Mouse (Mus musculus) forebrain, embryonic 12.5 days (tissue): ENCODE data around the gene Mmp15. TPM values are rescaled to one million over a fixed set of nuclear protein-coding genes. Genes with fewer than 3 reads are reported as not detected.
"Not testable (repeated sequence)": the region's sequence is repeated elsewhere in the genome, so short reads cannot be mapped to it uniquely, and the experiment has no call there.

Experiments used
- ATAC-seq: fragments of 200-750 bp; cut with Nextera tagmentation; 2 replicates; pipeline ENCODE4 v1.8.0; 2017; ENCODE audit warnings: moderate TSS enrichment; ENCODE audit not compliant: low FRiP score
- H3K27ac ChIP-seq: fragments of 300-500 bp; sonication (generic); 2 replicates; pipeline ENCODE4 v1.5.1; 2016; ENCODE audit warnings: mild to moderate bottlenecking
- H3K27me3 ChIP-seq: fragments of 300-500 bp; sonication (generic); 2 replicates; pipeline ENCODE4 v1.6.1; 2016; ENCODE audit warnings: mild to moderate bottlenecking
- H3K36me3 ChIP-seq: fragments of 300-500 bp; sonication (generic); replicated peaks from 2 replicates; pipeline ENCODE4 v1.6.1; 2016; ENCODE audit warnings: mild to moderate bottlenecking
- H3K4me1 ChIP-seq: fragments of 300-500 bp; sonication (generic); 2 replicates; pipeline ENCODE4 v1.6.1; 2016
- H3K4me2 ChIP-seq: fragments of 300-500 bp; sonication (generic); 2 replicates; pipeline ENCODE4 v1.6.1; 2016; ENCODE audit warnings: mild to moderate bottlenecking, moderate library complexity
- H3K4me3 ChIP-seq: fragments of 300-500 bp; sonication (generic); replicated peaks from 2 replicates; pipeline ENCODE4 v1.5.1; 2016; ENCODE audit warnings: mild to moderate bottlenecking
- H3K9ac ChIP-seq: fragments of 300-500 bp; sonication (generic); 2 replicates; pipeline ENCODE4 v1.6.1; 2016; ENCODE audit warnings: mild to moderate bottlenecking
- H3K9me3 ChIP-seq: fragments of 300-500 bp; sonication (generic); 2 replicates; pipeline ENCODE4 v1.6.1; 2016
- WGBS: fragments of 180-500 bp; shearing (Covaris S2); methylation state at CpG from one replicate; pipeline ENCODE4 v1.1.7; 2016; 5-methylcytosine and 5-hydroxymethylcytosine counted together
- polyA plus RNA-seq: library from polyadenylated mRNA; unstranded; fragments of >200 nt; fragmentation: Nextera tagmentation; extraction: Ambion mirVana; gene quantifications from 2 replicates; pipeline ENCODE4 v1.2.1, GENCODE M21; 2016

Gene Mmp15
- polyA plus RNA-seq, 1 experiment from 2014 or later = 22.8 TPM

- H3K4me3 ChIP-seq = no peak overlapping the region
- no peaks in the 10 kb centered on the region; the same call in 1 of the 2 replicates for H3K4me1 ChIP-seq
- H3K27me3 ChIP-seq = no peaks in the 10 kb centered on the region
- no peak overlapping the region for H3K9ac ChIP-seq
- H3K36me3 ChIP-seq = peaks cover 67% of the 10 kb centered on the region
- no peaks in the 10 kb centered on the region for H3K9me3 ChIP-seq
- H3K4me2 ChIP-seq = no peak overlapping the region
- no peak overlapping the region for H3K27ac ChIP-seq
- 55% methylated on average over 20 of the region's 20 CpGs for WGBS
- ATAC-seq = no peak
These were observed 17.7 kb downstream of the Mmp15 start for GRCm38 (mm10) chr8:95369581-95370326.

GRCm38 (mm10) chr8:95373389-95374002, 21.4 kb downstream of the Mmp15 start:
- H3K36me3 ChIP-seq = peaks cover 51% of the 10 kb centered on the region
- H3K4me1 ChIP-seq = no peaks in the 10 kb centered on the region; the same call in 1 of the 2 replicates
- ATAC-seq = no peak
- no peaks in the 10 kb centered on the region for H3K9me3 ChIP-seq
- no peaks in the 10 kb centered on the region for H3K27me3 ChIP-seq
- no peak overlapping the region for H3K27ac ChIP-seq
- WGBS = 85% methylated on average over 12 of the region's 12 CpGs
- no peak overlapping the region for H3K4me2 ChIP-seq
- no peak overlapping the region for H3K4me3 ChIP-seq
- H3K9ac ChIP-seq = no peak overlapping the region

GRCm38 (mm10) chr8:95374429-95374828, 22.4 kb downstream of the Mmp15 start:
- 86% methylated on average over 3 of the region's 3 CpGs for WGBS

GRCm38 (mm10) chr8:95375374-95375930, 23.4 kb downstream of the Mmp15 start:
- no peaks in the 10 kb centered on the region for H3K9me3 ChIP-seq
- no peak overlapping the region for H3K9ac ChIP-seq
- H3K4me2 ChIP-seq = no peak overlapping the region
- H3K27me3 ChIP-seq = no peaks in the 10 kb centered on the region
- H3K36me3 ChIP-seq = peaks cover 32% of the 10 kb centered on the region
- WGBS = 84% methylated on average over 7 of the region's 7 CpGs
- H3K27ac ChIP-seq = no peak overlapping the region
- no peaks in the 10 kb centered on the region for H3K4me1 ChIP-seq
- H3K4me3 ChIP-seq = no peak overlapping the region
- no peak for ATAC-seq

More at GRCm38 (mm10) chr8:95374429-95374828, 22.4 kb downstream of the Mmp15 start:
- no peaks in the 10 kb centered on the region for H3K27me3 ChIP-seq
- no peak overlapping the region for H3K27ac ChIP-seq
- H3K4me1 ChIP-seq = no peaks in the 10 kb centered on the region; the same call in 1 of the 2 replicates
- no peak for ATAC-seq
- H3K4me3 ChIP-seq = no peak overlapping the region
- no peak overlapping the region for H3K9ac ChIP-seq
- H3K9me3 ChIP-seq = no peaks in the 10 kb centered on the region
- no peak overlapping the region for H3K4me2 ChIP-seq
- H3K36me3 ChIP-seq = peaks cover 42% of the 10 kb centered on the region

- peaks cover 23% of the 10 kb centered on the region for H3K36me3 ChIP-seq
- no peaks in the 10 kb centered on the region for H3K9me3 ChIP-seq
- no peak overlapping the region for H3K27ac ChIP-seq
- ATAC-seq = no peak
- H3K4me2 ChIP-seq = no peak overlapping the region
- H3K4me1 ChIP-seq = no peaks in the 10 kb centered on the region
- WGBS = 87% methylated on average over 12 of the region's 12 CpGs
- H3K9ac ChIP-seq = no peak overlapping the region
- no peak overlapping the region for H3K4me3 ChIP-seq
- H3K27me3 ChIP-seq = no peaks in the 10 kb centered on the region
These were observed 24.4 kb downstream of the Mmp15 start for GRCm38 (mm10) chr8:95376309-95376999.

GRCm38 (mm10) chr8:95377101-95377500, 25.0 kb downstream of the Mmp15 start:
- Histone ChIP-seq H3K4me1 (no peaks in the 10 kb centered on the region), H3K36me3 (peaks cover 16% of the 10 kb centered on the region)
- 81% methylated on average over 4 of the region's 4 CpGs for WGBS

GRCm38 (mm10) chr8:95377863-95378291, 25.8 kb downstream of the Mmp15 start:
- H3K4me2 ChIP-seq = no peak overlapping the region
- WGBS = 73% methylated on average over 7 of the region's 7 CpGs
- H3K27me3 ChIP-seq = no peaks in the 10 kb centered on the region
- no peak overlapping the region for H3K9ac ChIP-seq
- ATAC-seq = no peak
- H3K36me3 ChIP-seq = peaks cover 9% of the 10 kb centered on the region
- no peaks in the 10 kb centered on the region for H3K4me1 ChIP-seq
- H3K4me3 ChIP-seq = no peak overlapping the region
- no peaks in the 10 kb centered on the region for H3K9me3 ChIP-seq
- no peak overlapping the region for H3K27ac ChIP-seq

More at GRCm38 (mm10) chr8:95377101-95377500, 25.0 kb downstream of the Mmp15 start:
- H3K4me3 ChIP-seq = no peak overlapping the region
- no peaks in the 10 kb centered on the region for H3K27me3 ChIP-seq
- no peak for ATAC-seq
- no peak overlapping the region for H3K4me2 ChIP-seq
- H3K9ac ChIP-seq = no peak overlapping the region
- H3K9me3 ChIP-seq = no peaks in the 10 kb centered on the region
- H3K27ac ChIP-seq = no peak overlapping the region

GRCm38 (mm10) chr8:95378928-95379327, 26.9 kb downstream of the Mmp15 start:
- 97% methylated on average over 11 of the region's 11 CpGs for WGBS
- H3K9me3 ChIP-seq = not testable (repeated sequence)

GRCm38 (mm10) chr8:95380953-95381352, 28.9 kb downstream of the Mmp15 start:
- no peak overlapping the region for H3K4me3 ChIP-seq
- H3K4me1 ChIP-seq = no peaks in the 10 kb centered on the region
- ATAC-seq = no peak
- H3K27me3 ChIP-seq = no peaks in the 10 kb centered on the region
- no peak overlapping the region for H3K9ac ChIP-seq
- H3K4me2 ChIP-seq = no peak overlapping the region
- H3K9me3 ChIP-seq = 0 out of 2 replicates have a peak, but pooled peaks cover 3% of the 10 kb centered on the region
- no peaks in the 10 kb centered on the region for H3K36me3 ChIP-seq
- no peak overlapping the region for H3K27ac ChIP-seq

More at GRCm38 (mm10) chr8:95378928-95379327, 26.9 kb downstream of the Mmp15 start:
- H3K4me3 ChIP-seq, H3K4me2 ChIP-seq, H3K27ac ChIP-seq, H3K4me1 ChIP-seq, H3K27me3 ChIP-seq, ATAC-seq, H3K9ac ChIP-seq, H3K36me3 ChIP-seq: not testable (repeated sequence)

- Histone ChIP-seq H3K27me3 (no peaks in the 10 kb centered on the region), H3K36me3 (no peaks in the 10 kb centered on the region), H3K9me3 (0 out of 2 replicates have a peak, but pooled peaks cover 3% of the 10 kb centered on the region), H3K4me3 (no peak overlapping the region), H3K9ac (no peak overlapping the region), H3K4me2 (no peak overlapping the region), H3K27ac (no peak overlapping the region), H3K4me1 (no peaks in the 10 kb centered on the region)
- ATAC-seq = no peak
- 88% methylated on average over 3 of the region's 3 CpGs for WGBS
These were observed 29.5 kb downstream of the Mmp15 start for GRCm38 (mm10) chr8:95381595-95381994.

GRCm38 (mm10) chr8:95384501-95384900, 32.4 kb downstream of the Mmp15 start:
- Histone ChIP-seq H3K9ac (no peak overlapping the region), H3K4me3 (no peak overlapping the region), H3K27ac (no peak overlapping the region), H3K36me3 (no peaks in the 10 kb centered on the region), H3K27me3 (no peaks in the 10 kb centered on the region), H3K4me2 (no peak overlapping the region), H3K9me3 (0 out of 2 replicates have a peak, but pooled peaks cover 3% of the 10 kb centered on the region), H3K4me1 (no peaks in the 10 kb centered on the region)
- no peak for ATAC-seq
- WGBS = 88% methylated on average over 3 of the region's 3 CpGs

GRCm38 (mm10) chr8:95386037-95386436, 34.0 kb downstream of the Mmp15 start:
- 0 out of 2 replicates have a peak, but pooled peaks cover 3% of the 10 kb centered on the region for H3K9me3 ChIP-seq
- WGBS = 86% methylated on average over 5 of the region's 5 CpGs
- H3K27ac ChIP-seq = no peak overlapping the region
- no peak overlapping the region for H3K9ac ChIP-seq
- ATAC-seq = no peak
- H3K4me1 ChIP-seq = no peaks in the 10 kb centered on the region
- no peaks in the 10 kb centered on the region for H3K27me3 ChIP-seq
- H3K4me3 ChIP-seq = no peak overlapping the region
- H3K36me3 ChIP-seq = no peaks in the 10 kb centered on the region
- H3K4me2 ChIP-seq = no peak overlapping the region
